Mouse (Mus musculus): ENCODE results near the gene Gm45808. TPM values are rescaled to one million over a fixed set of nuclear protein-coding genes. Genes with fewer than 3 reads are reported as not detected.
"Not testable (repeated sequence)": the region's sequence is repeated elsewhere in the genome, so short reads cannot be mapped to it uniquely, and the experiment has no call there.

Gm45808 gene
- not detected in 2 replicates for polyA plus RNA-seq (2014; fragmentation: Nextera tagmentation; extraction: Ambion mirVana)

DNA sequence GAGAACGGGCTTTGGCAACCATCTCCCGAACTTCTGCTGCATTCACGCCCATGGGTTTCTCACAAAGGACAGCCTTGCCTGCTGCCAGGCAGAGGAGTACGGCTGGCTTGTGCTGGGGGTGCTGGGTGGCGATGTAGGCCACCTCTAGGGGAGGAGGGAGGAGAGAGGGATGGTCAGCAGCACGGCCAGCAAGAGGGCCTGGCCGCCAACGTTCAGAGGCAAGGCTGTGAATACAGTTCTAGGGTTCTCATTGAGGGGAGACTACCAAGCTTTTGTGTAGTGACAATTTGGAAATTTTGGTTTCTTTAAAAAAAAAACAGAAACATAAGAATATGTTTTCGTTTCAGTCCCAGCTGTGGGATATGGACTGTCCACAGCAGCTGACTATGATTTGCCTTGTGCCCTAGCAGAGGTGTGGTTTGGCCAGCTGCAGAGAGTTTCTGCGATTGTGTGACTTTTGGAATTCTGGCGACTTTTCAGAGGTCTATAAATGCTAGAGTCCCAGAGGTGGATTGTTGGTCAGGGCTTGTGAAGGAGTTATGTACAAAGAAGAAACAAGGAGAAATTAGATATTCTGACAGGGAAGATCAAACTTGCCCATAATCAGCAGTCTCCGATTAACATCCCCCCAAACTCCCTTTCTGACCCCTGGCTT, at the start of gene Gm45808:
Gene Gm45808, minus strand, starts transcription at position 51 of the 655 bp plus-strand sequence.
- ATAC-seq (replicated peaks; ENCODE audit: insufficient number of reproducible peaks, low FRiP score, low TSS enrichment, low read depth) (no peak), DNase-seq (ENCODE audit: low spot score) (no peak)
- H3K4me1 ChIP-seq (ENCODE audit: control insufficient read depth, insufficient read depth, low read length) = no peaks in the 10 kb centered on the region; the same call in 1 of the 2 replicates
- no peaks in the 10 kb centered on the region for H3K27me3 ChIP-seq (ENCODE audit: control insufficient read depth, insufficient read depth, low read length)
- H3K9me3 ChIP-seq (replicated peaks; ENCODE audit: control insufficient read depth, low read length) = no peaks in the 10 kb centered on the region
- WGBS = 86% methylated on average over 12 of the region's 12 CpGs
- no peak within 1 kb of the TSS for H3K27ac ChIP-seq (replicated peaks; ENCODE audit: low read depth, low read length)
- no peak within 1 kb of the TSS; the same call in 1 of the 2 replicates for H3K9ac ChIP-seq (replicated peaks; ENCODE audit: low read length)
- H3K36me3 ChIP-seq (replicated peaks; ENCODE audit: control insufficient read depth, insufficient read depth, low read depth, low read length) = no peaks in the 10 kb centered on the region
- H3K4me2 ChIP-seq (ENCODE audit: low read depth, low read length) = no peak within 1 kb of the TSS
- no peak within 1 kb of the TSS for H3K4me3 ChIP-seq (ENCODE audit: low read depth, low read length)

DNA sequence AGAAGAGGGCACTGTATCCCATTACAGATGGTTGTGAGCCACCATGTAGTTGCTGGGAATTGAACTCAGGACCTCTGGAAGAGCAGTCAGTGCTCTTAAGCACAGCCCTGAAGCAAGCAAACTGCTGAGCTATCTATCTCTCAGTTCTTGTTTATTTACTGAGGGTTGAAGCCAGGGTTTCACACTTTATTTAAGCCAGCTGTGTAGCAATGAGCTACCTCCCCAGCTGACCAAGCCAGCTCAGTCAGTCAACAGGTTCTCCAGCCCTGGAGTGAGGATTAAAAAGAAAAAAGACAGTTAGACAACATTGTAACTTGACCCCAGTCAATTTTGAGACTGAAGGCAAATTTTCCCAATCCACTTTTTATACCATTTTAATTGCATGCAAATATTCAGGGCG, 49.1 kb upstream of the Gm45808 start:
- ATAC-seq (replicated peaks; ENCODE audit: insufficient number of reproducible peaks, low FRiP score, low TSS enrichment, low read depth) = no peak
- no peaks in the 10 kb centered on the region for H3K36me3 ChIP-seq (replicated peaks; ENCODE audit: control insufficient read depth, insufficient read depth, low read depth, low read length)
- no peak overlapping the region for H3K4me2 ChIP-seq (ENCODE audit: low read depth, low read length)

DNA sequence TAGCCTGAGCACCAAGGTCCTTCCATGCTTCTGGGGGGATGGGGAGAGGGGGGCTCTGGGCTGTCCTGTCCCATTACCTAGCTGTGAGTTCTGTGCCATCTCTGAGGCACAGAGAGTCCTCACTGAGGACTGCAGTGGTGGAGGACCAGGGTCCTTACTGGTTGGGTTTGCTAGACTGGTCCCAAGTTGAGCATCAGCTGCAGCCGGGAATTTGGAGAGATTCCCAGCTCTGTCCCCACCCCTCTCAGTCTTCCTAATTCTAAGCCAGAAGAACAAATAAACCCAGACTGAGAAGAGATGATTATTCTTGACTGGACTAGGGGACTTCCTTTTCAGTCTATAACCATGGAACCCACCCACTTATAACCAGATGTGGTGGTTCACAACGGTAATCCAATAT, 44.0 kb upstream of the Gm45808 start:
- no peak overlapping the region for H3K27ac ChIP-seq (replicated peaks; ENCODE audit: low read depth, low read length)
- no peak overlapping the region for H3K9ac ChIP-seq (replicated peaks; ENCODE audit: low read length)
- WGBS = 75% methylated on average over 2 of the region's 2 CpGs
- no peaks in the 10 kb centered on the region for H3K36me3 ChIP-seq (replicated peaks; ENCODE audit: control insufficient read depth, insufficient read depth, low read depth, low read length)
- DNase-seq (ENCODE audit: low spot score) (no peak), ATAC-seq (replicated peaks; ENCODE audit: insufficient number of reproducible peaks, low FRiP score, low TSS enrichment, low read depth) (no peak)
- no peaks in the 10 kb centered on the region for H3K9me3 ChIP-seq (replicated peaks; ENCODE audit: control insufficient read depth, low read length)
- H3K27me3 ChIP-seq (ENCODE audit: control insufficient read depth, insufficient read depth, low read length) = no peaks in the 10 kb centered on the region
- no peaks in the 10 kb centered on the region for H3K4me1 ChIP-seq (ENCODE audit: control insufficient read depth, insufficient read depth, low read length)
- H3K4me2 ChIP-seq (ENCODE audit: low read depth, low read length) = no peak overlapping the region
- no peak overlapping the region for H3K4me3 ChIP-seq (ENCODE audit: low read depth, low read length)

More for the DNA sequence above, 49.1 kb upstream of the Gm45808 start:
- peaks cover 4% of the 10 kb centered on the region; the same call in 1 of the 2 replicates for H3K4me1 ChIP-seq (ENCODE audit: control insufficient read depth, insufficient read depth, low read length)
- H3K27ac ChIP-seq (replicated peaks; ENCODE audit: low read depth, low read length) = no peak overlapping the region
- H3K27me3 ChIP-seq (ENCODE audit: control insufficient read depth, insufficient read depth, low read length) = no peaks in the 10 kb centered on the region
- no peaks in the 10 kb centered on the region for H3K9me3 ChIP-seq (replicated peaks; ENCODE audit: control insufficient read depth, low read length)
- WGBS = 73% methylated on average over 1 of the region's 1 CpGs
- no peak overlapping the region for H3K9ac ChIP-seq (replicated peaks; ENCODE audit: low read length)
- no peak for DNase-seq (ENCODE audit: low spot score)
- H3K4me3 ChIP-seq (ENCODE audit: low read depth, low read length) = no peak overlapping the region

DNA sequence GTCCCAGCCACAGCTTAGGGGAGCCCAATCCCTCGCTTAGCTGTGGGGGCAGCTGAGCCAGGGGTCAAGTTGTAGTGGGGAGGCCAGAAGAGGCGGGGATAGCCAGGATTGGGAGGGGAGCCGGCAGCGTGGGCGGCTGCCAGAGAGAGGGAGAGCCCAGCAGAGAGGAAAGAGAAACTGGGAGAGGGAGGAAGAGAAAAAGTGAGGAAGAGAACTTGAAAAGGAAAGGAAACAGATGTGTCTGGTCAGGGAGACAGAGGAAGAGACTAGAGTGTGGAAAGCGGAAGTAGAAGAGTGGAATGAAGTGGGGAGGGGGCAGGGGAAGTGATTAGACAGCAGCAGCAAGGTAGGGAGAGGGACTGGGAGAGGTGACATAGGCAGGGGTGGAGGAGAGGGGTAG, 42.9 kb upstream of the Gm45808 start:
- H3K9ac ChIP-seq (replicated peaks; ENCODE audit: low read length) = no peak overlapping the region
- no peaks in the 10 kb centered on the region for H3K9me3 ChIP-seq (replicated peaks; ENCODE audit: control insufficient read depth, low read length)
- H3K4me1 ChIP-seq (ENCODE audit: control insufficient read depth, insufficient read depth, low read length) = no peaks in the 10 kb centered on the region
- H3K4me2 ChIP-seq (ENCODE audit: low read depth, low read length) = no peak overlapping the region
- no peaks in the 10 kb centered on the region for H3K27me3 ChIP-seq (ENCODE audit: control insufficient read depth, insufficient read depth, low read length)
- 19% methylated on average over 6 of the region's 6 CpGs for WGBS
- no peak overlapping the region for H3K4me3 ChIP-seq (ENCODE audit: low read depth, low read length)
- H3K36me3 ChIP-seq (replicated peaks; ENCODE audit: control insufficient read depth, insufficient read depth, low read depth, low read length) = no peaks in the 10 kb centered on the region
- DNase-seq (ENCODE audit: low spot score) (no peak), ATAC-seq (replicated peaks; ENCODE audit: insufficient number of reproducible peaks, low FRiP score, low TSS enrichment, low read depth) (no peak)
- no peak overlapping the region for H3K27ac ChIP-seq (replicated peaks; ENCODE audit: low read depth, low read length)

DNA sequence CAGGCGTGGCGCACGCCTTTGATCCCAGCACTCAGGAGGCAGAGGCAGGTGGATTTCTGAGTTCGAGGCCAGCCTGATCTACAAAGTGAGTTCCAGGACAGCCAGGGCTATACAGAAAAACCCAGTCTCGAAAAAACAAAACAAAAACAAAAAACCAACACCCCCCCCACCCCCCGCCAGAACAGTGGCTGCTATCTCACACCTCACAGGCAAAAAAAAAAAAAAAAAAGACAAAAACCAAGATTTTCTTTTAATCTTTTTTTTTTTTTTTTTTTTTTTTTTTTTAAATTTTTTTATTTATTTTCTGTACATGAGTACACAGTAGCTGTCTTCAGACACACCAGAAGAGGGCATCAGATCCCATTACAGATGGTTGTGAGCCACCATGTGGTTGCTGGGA, 40.6 kb upstream of the Gm45808 start:
- not testable (repeated sequence) for ATAC-seq (replicated peaks; ENCODE audit: insufficient number of reproducible peaks, low FRiP score, low TSS enrichment, low read depth); H3K27ac ChIP-seq (replicated peaks; ENCODE audit: low read depth, low read length); H3K36me3 ChIP-seq (replicated peaks; ENCODE audit: control insufficient read depth, insufficient read depth, low read depth, low read length); H3K4me2 ChIP-seq (ENCODE audit: low read depth, low read length); H3K9ac ChIP-seq (replicated peaks; ENCODE audit: low read length); H3K4me3 ChIP-seq (ENCODE audit: low read depth, low read length); H3K27me3 ChIP-seq (ENCODE audit: control insufficient read depth, insufficient read depth, low read length); H3K9me3 ChIP-seq (replicated peaks; ENCODE audit: control insufficient read depth, low read length); DNase-seq (ENCODE audit: low spot score); H3K4me1 ChIP-seq (ENCODE audit: control insufficient read depth, insufficient read depth, low read length)
- 85% methylated on average over 6 of the region's 6 CpGs for WGBS

DNA sequence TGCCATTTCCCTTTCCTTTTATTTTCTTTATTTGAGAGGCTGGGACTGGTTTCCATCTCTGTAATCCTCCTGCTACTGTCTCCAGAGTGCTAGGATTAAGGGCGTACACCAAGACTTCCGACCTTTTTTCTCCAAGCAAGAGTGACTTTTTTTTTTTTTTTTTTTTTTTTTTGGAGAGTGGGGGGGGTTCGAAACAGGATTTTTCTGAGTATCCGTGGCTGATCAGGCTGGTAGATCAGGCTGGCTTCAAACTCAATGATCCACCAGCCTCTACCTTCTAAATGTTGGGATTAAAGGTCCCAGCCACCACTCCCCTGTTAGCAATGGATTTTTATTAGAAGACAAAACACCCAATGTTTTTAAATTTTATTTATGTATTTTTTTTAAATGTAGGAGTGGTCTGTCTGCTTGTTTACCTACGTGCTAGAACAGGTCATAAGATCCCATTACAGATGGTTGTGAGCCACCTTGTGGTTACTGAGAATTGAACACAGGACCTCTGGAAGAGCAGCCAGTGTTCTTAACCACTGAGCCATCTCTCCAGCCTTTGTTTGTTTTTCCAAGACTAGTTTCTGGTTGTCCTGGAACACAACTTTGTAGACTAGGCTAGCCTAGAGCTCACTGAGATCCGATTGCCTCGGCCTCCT, 40.0 kb upstream of the Gm45808 start:
- peak overlapping the region; percentile 85 for H3K9ac ChIP-seq (replicated peaks; ENCODE audit: low read length)
- ATAC-seq (replicated peaks; ENCODE audit: insufficient number of reproducible peaks, low FRiP score, low TSS enrichment, low read depth) (no peak), DNase-seq (ENCODE audit: low spot score) (peak; percentile 21)
- H3K27me3 ChIP-seq (ENCODE audit: control insufficient read depth, insufficient read depth, low read length) = no peaks in the 10 kb centered on the region
- H3K36me3 ChIP-seq (replicated peaks; ENCODE audit: control insufficient read depth, insufficient read depth, low read depth, low read length) = no peaks in the 10 kb centered on the region
- H3K27ac ChIP-seq (replicated peaks; ENCODE audit: low read depth, low read length) = 0 out of 2 replicates have a peak overlapping the region, but pooled peaks have one; percentile 31
- no peaks in the 10 kb centered on the region for H3K4me1 ChIP-seq (ENCODE audit: control insufficient read depth, insufficient read depth, low read length)
- peak overlapping the region; percentile 84 for H3K4me2 ChIP-seq (ENCODE audit: low read depth, low read length)
- H3K4me3 ChIP-seq (ENCODE audit: low read depth, low read length) = peak overlapping the region; percentile 77
- no peaks in the 10 kb centered on the region for H3K9me3 ChIP-seq (replicated peaks; ENCODE audit: control insufficient read depth, low read length)
- 25% methylated on average over 7 of the region's 7 CpGs for WGBS

DNA sequence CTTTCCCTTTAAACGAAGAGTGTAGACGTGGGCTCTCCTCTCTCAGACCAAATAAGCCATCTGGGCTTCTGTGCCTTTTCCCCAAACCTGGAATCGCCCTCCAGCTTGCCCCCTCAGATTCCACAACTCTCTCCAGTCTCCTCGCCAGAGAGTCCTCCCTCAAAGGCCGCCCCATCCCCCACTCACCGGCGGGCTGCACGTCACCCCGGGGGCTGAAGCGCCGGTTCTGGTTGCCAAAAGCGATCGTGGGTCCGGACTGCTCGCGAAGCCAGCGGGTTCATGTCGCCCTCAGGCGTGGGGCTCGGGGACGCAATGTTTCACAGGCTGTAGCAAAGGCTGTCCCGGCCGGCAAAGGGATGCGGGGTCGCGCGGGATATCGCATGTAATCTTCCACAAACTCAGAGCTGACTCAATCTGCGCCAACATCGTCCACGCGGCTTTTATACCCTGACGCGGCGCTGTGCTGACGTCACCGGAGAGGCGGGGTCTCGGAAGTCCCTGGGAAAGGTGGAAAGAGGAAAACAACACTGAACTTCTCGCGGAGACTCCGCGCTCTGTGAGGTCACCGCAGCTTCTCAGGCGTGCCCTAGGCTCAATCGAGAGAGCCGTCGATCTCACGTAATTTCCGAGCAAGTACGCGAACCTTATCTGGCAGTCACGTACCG, 39.3 kb upstream of the Gm45808 start, which contains the start of the genes Ppp1r15a and Plekha4:
Gene Ppp1r15a, minus strand, starts transcription at position 460 of the 665 bp plus-strand sequence.
Gene Plekha4, plus strand, starts transcription at position 522 of the 665 bp plus-strand sequence.
- Histone ChIP-seq H3K9ac (replicated peaks; ENCODE audit: low read length) (peak within 1 kb of the TSS; percentile 85), H3K4me1 (ENCODE audit: control insufficient read depth, insufficient read depth, low read length) (no peaks in the 10 kb centered on the region), H3K27me3 (ENCODE audit: control insufficient read depth, insufficient read depth, low read length) (no peaks in the 10 kb centered on the region), H3K4me2 (ENCODE audit: low read depth, low read length) (peak within 1 kb of the TSS; percentile 84), H3K9me3 (replicated peaks; ENCODE audit: control insufficient read depth, low read length) (no peaks in the 10 kb centered on the region), H3K36me3 (replicated peaks; ENCODE audit: control insufficient read depth, insufficient read depth, low read depth, low read length) (no peaks in the 10 kb centered on the region), H3K27ac (replicated peaks; ENCODE audit: low read depth, low read length) (peak within 1 kb of the TSS; percentile 65; the same call in 1 of the 2 replicates), H3K4me3 (ENCODE audit: low read depth, low read length) (peak within 1 kb of the TSS; percentile 77)
- ATAC-seq (replicated peaks; ENCODE audit: insufficient number of reproducible peaks, low FRiP score, low TSS enrichment, low read depth) = peak; percentile 68
- peak; percentile 95 for DNase-seq (ENCODE audit: low spot score)
- WGBS = under 1% methylated on average over 54 of the region's 54 CpGs

Measured in embryonic facial prominence, embryonic 11.5 days (tissue).